Mouse (Mus musculus): ENCODE results near the gene Rbbp6. TPM values are rescaled to one million over a fixed set of nuclear protein-coding genes. Genes with fewer than 3 reads are reported as not detected.

Gene Rbbp6
- total RNA-seq, 1 experiment: 39.8 TPM

- no peak for TF ChIP-seq HCFC1 (IDR thresholded peaks at IDR 0.05; ENCODE audit: borderline replicate concordance, insufficient read depth, low read length)
- TF ChIP-seq CHD2 (IDR thresholded peaks at IDR 0.05; ENCODE audit: low read depth, low read length): no peak
- no peak for TF ChIP-seq ZC3H11A (IDR thresholded peaks at IDR 0.05; ENCODE audit: borderline replicate concordance, low read depth, low read length)
- TF ChIP-seq MAFK (IDR thresholded peaks at IDR 0.05; ENCODE audit: insufficient read depth, low read depth, low read length): no peak
- no peak for TF ChIP-seq ZNF384 (IDR thresholded peaks at IDR 0.05; ENCODE audit: low read depth, low read length)
- H3K9me3 ChIP-seq (ENCODE audit: control insufficient read depth, insufficient read depth, low read depth, low read length): no peaks in the 10 kb centered on the region
- H3K27ac ChIP-seq (ENCODE audit: insufficient read depth, low read depth, low read length, poor library complexity, severe bottlenecking): no peak overlapping the region
- H3K4me1 ChIP-seq (ENCODE audit: control insufficient read depth in 2 of 2, insufficient read depth in 2 of 2, low read length in 2 of 2, poor library complexity in 1 of 2): peaks cover 0 to 2% of the 10 kb centered on the region in 2 experiments; a peak in 1 of 4 replicates
- no peak for DNase-seq (ENCODE audit: low read depth, low spot score)
- H3K9ac ChIP-seq (ENCODE audit: insufficient read depth, low read depth, low read length, poor library complexity, severe bottlenecking): no peak overlapping the region
- in situ Hi-C loops (cut with MboI; ENCODE audit: low sequenced_read_pairs in 2 of 2, unreplicated experiment in 2 of 2): loop anchor here in 1 of 2 experiments (25.0 kb wide), 1 partner anchor 437 kb away; the partner anchor contains the start of gene Aqp8
- H3K36me3 ChIP-seq (ENCODE audit: control insufficient read depth, insufficient read depth, low read length, poor library complexity, severe bottlenecking): no peaks in the 10 kb centered on the region
- no peak overlapping the region for H3K4me3 ChIP-seq (ENCODE audit: insufficient read depth in 1 of 2, low read depth in 1 of 2, low read length in 2 of 2, poor library complexity in 1 of 2, severe bottlenecking in 1 of 2)
These were observed 59.6 kb downstream of the Rbbp6 start for GRCm38 (mm10) chr7:123025123-123025522.

DNA sequence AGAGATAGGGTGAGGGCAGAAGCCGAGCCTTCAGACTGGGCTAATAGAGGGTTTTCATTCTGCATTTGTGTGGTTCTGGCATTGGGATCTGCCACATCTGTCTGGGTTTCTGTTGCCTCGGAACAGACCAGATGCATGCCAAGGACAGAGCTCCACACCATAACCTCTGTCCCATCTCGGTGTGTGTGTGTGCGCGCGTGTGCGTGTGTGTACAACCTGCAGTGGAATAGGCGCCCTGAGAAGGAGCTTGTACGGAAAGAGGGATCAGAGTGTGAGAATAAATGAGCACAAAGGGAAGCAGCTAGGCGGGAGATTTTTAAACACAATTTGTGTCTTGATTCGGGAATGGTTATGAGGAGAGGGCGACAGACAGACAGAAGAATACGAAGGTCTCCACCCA is 64.8 kb downstream of the Rbbp6 start:
- TF ChIP-seq ZC3H11A (IDR thresholded peaks at IDR 0.05; ENCODE audit: borderline replicate concordance, low read depth, low read length) (no peak), ZNF384 (IDR thresholded peaks at IDR 0.05; ENCODE audit: low read depth, low read length) (no peak), MAFK (IDR thresholded peaks at IDR 0.05; ENCODE audit: insufficient read depth, low read depth, low read length) (no peak), HCFC1 (IDR thresholded peaks at IDR 0.05; ENCODE audit: borderline replicate concordance, insufficient read depth, low read length) (no peak), CHD2 (IDR thresholded peaks at IDR 0.05; ENCODE audit: low read depth, low read length) (no peak)
- DNase-seq (ENCODE audit: low read depth, low spot score): no peak
- H3K9ac ChIP-seq (ENCODE audit: insufficient read depth, low read depth, low read length, poor library complexity, severe bottlenecking): no peak overlapping the region
- no peaks in the 10 kb centered on the region for H3K9me3 ChIP-seq (ENCODE audit: control insufficient read depth, insufficient read depth, low read depth, low read length)
- H3K27ac ChIP-seq (ENCODE audit: insufficient read depth, low read depth, low read length, poor library complexity, severe bottlenecking): no peak overlapping the region
- in situ Hi-C loops (cut with MboI; ENCODE audit: low sequenced_read_pairs in 2 of 2, unreplicated experiment in 2 of 2): loop anchor here (10.0 to 25.0 kb wide), 2 partner anchors 432 to 435 kb away; partner anchors contain the start of gene Aqp8 (in 2 of the 2)
- H3K4me3 ChIP-seq (ENCODE audit: insufficient read depth in 1 of 2, low read depth in 1 of 2, low read length in 2 of 2, poor library complexity in 1 of 2, severe bottlenecking in 1 of 2): peak overlapping the region; percentile 55 to 61; a peak in 3 of 4 replicates
- H3K4me1 ChIP-seq (ENCODE audit: control insufficient read depth in 2 of 2, insufficient read depth in 2 of 2, low read length in 2 of 2, poor library complexity in 1 of 2): peaks cover 2 to 18% of the 10 kb centered on the region in 2 experiments; a peak in 2 of 4 replicates
- no peaks in the 10 kb centered on the region for H3K36me3 ChIP-seq (ENCODE audit: control insufficient read depth, insufficient read depth, low read length, poor library complexity, severe bottlenecking)

DNA sequence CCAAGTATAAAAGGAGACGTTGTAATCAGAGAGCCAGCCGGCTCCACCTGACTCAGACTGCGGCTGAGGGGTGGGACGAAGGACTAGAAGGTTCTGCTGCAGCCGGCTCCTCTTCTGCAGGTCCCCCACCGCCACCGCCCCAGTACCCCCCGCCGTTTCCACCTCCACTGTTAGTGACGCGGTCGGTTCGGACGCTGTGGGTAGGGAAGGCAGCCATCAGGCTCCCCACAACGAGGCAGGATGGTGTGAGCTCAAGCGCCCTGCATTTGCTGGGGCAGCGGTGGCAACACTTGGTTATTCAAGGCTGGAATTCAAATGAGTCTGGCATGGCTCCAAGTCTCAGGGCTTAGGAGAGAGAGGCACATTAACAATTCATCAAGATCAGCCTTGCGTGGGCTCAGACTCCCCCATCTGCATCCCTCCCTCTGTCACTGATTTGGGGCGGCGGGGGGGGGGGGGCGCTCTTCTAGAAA is 65.3 kb downstream of the Rbbp6 start:
- in situ Hi-C loops (cut with MboI; ENCODE audit: low sequenced_read_pairs in 2 of 2, unreplicated experiment in 2 of 2): loop anchor here (10.0 to 25.0 kb wide), 2 partner anchors 432 to 434 kb away; partner anchors contain the start of gene Aqp8 (in 2 of the 2)
- TF ChIP-seq ZC3H11A (IDR thresholded peaks at IDR 0.05; ENCODE audit: borderline replicate concordance, low read depth, low read length): no peak
- no peak for TF ChIP-seq ZNF384 (IDR thresholded peaks at IDR 0.05; ENCODE audit: low read depth, low read length)
- no peak for TF ChIP-seq MAFK (IDR thresholded peaks at IDR 0.05; ENCODE audit: insufficient read depth, low read depth, low read length)
- H3K27ac ChIP-seq (ENCODE audit: insufficient read depth, low read depth, low read length, poor library complexity, severe bottlenecking): no peak overlapping the region

DNA sequence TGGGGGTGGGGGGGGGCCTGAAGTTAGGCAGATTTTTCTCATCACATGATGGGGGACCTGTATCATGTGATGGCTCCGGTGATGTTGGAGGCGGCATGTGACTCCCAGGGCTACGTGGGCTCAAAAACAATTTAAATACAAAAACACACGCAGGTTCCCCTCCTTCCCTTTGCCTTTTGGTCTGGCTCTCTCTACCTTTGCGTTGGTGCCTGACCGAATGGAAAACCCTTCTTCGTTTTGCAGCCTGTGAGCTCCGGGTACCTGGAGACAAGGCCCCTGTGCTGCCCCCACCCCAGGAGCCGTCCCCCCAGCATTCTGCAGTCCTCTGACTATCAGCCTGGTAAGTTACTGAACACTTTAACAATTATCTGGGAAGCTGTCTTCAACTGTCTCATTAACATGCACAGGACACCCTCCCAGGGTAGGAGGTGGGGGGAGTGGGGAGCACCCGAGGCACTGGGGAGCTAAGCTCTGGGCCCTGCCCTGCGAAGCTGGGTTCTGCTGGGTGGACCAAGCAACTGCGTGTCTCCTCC is 65.8 kb downstream of the Rbbp6 start:
- no peak for TF ChIP-seq ZC3H11A (IDR thresholded peaks at IDR 0.05; ENCODE audit: borderline replicate concordance, low read depth, low read length)
- no peak for TF ChIP-seq MAFK (IDR thresholded peaks at IDR 0.05; ENCODE audit: insufficient read depth, low read depth, low read length)
- no peak for TF ChIP-seq HCFC1 (IDR thresholded peaks at IDR 0.05; ENCODE audit: borderline replicate concordance, insufficient read depth, low read length)
- no peak for TF ChIP-seq CHD2 (IDR thresholded peaks at IDR 0.05; ENCODE audit: low read depth, low read length)
- TF ChIP-seq ZNF384 (IDR thresholded peaks at IDR 0.05; ENCODE audit: low read depth, low read length): no peak
- Histone ChIP-seq H3K4me3 (ENCODE audit: insufficient read depth in 1 of 2, low read depth in 1 of 2, low read length in 2 of 2, poor library complexity in 1 of 2, severe bottlenecking in 1 of 2) (peak overlapping the region; percentile 45 to 55; a peak in 3 of 4 replicates), H3K9me3 (ENCODE audit: control insufficient read depth, insufficient read depth, low read depth, low read length) (no peaks in the 10 kb centered on the region), H3K9ac (ENCODE audit: insufficient read depth, low read depth, low read length, poor library complexity, severe bottlenecking) (peak overlapping the region; percentile 23; the same call in 1 of the 2 replicates), H3K36me3 (ENCODE audit: control insufficient read depth, insufficient read depth, low read length, poor library complexity, severe bottlenecking) (no peaks in the 10 kb centered on the region), H3K27ac (ENCODE audit: insufficient read depth, low read depth, low read length, poor library complexity, severe bottlenecking) (no peak overlapping the region), H3K4me1 (ENCODE audit: control insufficient read depth in 2 of 2, insufficient read depth in 2 of 2, low read length in 2 of 2, poor library complexity in 1 of 2) (peaks cover 2 to 18% of the 10 kb centered on the region in 2 experiments; a peak in 2 of 4 replicates)
- DNase-seq (ENCODE audit: low read depth, low spot score): no peak
- in situ Hi-C loops (cut with MboI; ENCODE audit: low sequenced_read_pairs in 2 of 2, unreplicated experiment in 2 of 2): loop anchor here (10.0 to 25.0 kb wide), 2 partner anchors 431 to 434 kb away; partner anchors contain the start of gene Aqp8 (in 2 of the 2)

More for the DNA sequence above, 65.3 kb downstream of the Rbbp6 start:
- Histone ChIP-seq H3K4me3 (ENCODE audit: insufficient read depth in 1 of 2, low read depth in 1 of 2, low read length in 2 of 2, poor library complexity in 1 of 2, severe bottlenecking in 1 of 2) (peak overlapping the region; percentile 55 to 61), H3K9ac (ENCODE audit: insufficient read depth, low read depth, low read length, poor library complexity, severe bottlenecking) (peak overlapping the region; percentile 32; the same call in 1 of the 2 replicates), H3K36me3 (ENCODE audit: control insufficient read depth, insufficient read depth, low read length, poor library complexity, severe bottlenecking) (no peaks in the 10 kb centered on the region), H3K4me1 (ENCODE audit: control insufficient read depth in 2 of 2, insufficient read depth in 2 of 2, low read length in 2 of 2, poor library complexity in 1 of 2) (peaks cover 2 to 18% of the 10 kb centered on the region in 2 experiments; a peak in 2 of 4 replicates), H3K9me3 (ENCODE audit: control insufficient read depth, insufficient read depth, low read depth, low read length) (no peaks in the 10 kb centered on the region)
- DNase-seq (ENCODE audit: low read depth, low spot score): peak; percentile 55

All from ES-E14 (cell line).